Mouse (Mus musculus): ENCODE data around the gene Map4k3. TPM values are rescaled to one million over a fixed set of nuclear protein-coding genes. Genes with fewer than 3 reads are reported as not detected.

Gene Map4k3
- total RNA-seq, 2 experiments from 2014 or later = 4.0 to 8.6 TPM

DNA sequence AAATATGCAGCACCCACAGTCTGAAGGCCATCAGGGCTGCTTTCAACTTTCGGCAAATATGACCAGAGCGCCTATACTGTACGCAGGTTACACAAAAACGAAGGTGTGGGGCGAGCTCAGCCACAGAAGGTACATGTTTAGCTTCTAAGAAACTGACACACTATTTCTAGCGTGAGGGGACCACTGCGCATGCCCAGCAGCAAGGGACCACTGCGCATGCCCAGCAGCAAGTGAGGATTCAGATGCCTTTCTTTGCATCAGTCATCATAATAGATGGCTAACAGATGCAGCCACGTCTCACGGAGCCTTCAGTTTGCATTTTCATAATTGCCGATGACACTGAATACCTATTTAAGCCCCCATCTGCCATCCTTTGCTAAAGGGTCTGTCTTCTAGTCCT is 39.6 kb downstream of the Map4k3 start:
- no peak for ATAC-seq (replicated peaks; ENCODE audit: poor library complexity, severe bottlenecking)

DNA sequence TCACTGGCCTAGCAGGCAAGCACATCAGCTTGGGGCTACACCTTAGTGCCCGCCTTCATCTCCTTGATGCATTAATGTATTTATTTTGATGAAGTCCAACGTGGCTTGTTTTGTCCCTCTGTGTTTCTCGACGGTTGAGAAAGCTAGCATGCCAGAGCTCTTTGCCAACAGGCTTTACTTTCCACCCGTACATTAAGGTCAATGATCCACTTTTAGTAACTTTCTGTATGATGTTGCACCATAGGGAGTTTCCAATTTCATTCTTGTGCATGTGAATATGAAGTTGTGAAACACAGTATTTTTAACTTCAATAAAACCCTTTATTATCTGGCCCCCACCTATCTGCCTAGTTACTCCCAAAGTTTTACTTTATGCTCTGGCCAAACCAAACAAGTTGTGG is 42.2 kb downstream of the Map4k3 start:
- peak; percentile 51; the same call in 1 of the 2 replicates for ATAC-seq (replicated peaks; ENCODE audit: poor library complexity, severe bottlenecking)

DNA sequence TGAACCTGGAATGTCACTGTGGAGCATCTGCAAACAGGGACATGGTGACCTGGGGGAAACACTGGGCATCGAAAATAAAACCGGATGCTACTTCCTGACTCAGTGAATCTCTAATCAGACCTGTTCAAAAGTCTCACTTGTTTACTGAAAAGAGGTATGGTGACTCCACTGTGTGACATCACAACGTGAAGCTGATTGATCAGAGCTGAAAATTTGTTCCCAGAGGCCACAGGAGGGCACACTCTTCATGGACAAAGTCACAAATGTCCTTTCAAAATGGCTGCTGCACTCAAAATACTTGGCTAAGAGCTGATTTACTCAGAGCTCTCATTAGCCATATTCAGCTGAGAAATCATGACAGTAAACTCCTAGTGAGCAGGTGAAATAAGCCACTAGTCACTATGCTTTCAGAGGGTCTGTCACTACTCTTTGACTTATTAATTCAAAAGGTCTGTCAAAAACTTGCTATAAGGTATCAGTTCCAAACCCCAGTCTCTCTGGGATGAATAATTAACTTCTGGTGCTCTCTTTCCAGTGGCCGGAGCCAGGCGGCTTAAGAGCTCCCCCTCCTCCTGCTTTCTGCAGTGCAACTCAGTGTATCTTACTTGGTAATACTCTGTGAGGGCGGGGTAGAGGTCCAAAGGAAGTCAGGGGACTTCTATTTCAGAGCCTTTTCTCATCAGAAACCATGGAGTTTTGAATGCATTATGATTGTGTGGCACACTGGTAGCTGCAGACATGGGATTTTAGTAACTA is 44.3 kb downstream of the Map4k3 start:
- 0 out of 2 replicates have a peak, but pooled peaks have one; percentile 39 for ATAC-seq (replicated peaks; ENCODE audit: poor library complexity, severe bottlenecking)

DNA sequence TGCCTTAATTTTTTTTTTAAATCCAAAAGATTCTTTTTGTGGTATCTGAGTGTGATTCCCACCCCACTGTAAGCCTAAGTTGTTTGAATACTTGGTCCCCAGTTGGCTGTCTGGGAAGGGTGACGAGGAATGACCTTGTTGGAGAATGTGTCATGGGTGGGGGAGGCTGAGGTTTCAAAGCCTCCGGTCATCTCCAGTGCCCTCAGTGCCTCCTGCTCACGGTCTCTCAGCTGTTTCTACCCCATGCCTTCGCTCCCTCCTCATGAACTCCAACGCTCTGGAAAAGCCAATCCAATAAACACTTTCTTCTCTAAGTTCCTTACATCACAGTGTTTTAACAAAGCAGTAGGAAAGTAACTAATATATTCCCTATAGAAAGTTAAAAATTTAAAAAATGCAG is 45.2 kb downstream of the Map4k3 start:
- ATAC-seq (replicated peaks; ENCODE audit: poor library complexity, severe bottlenecking) = no peak

DNA sequence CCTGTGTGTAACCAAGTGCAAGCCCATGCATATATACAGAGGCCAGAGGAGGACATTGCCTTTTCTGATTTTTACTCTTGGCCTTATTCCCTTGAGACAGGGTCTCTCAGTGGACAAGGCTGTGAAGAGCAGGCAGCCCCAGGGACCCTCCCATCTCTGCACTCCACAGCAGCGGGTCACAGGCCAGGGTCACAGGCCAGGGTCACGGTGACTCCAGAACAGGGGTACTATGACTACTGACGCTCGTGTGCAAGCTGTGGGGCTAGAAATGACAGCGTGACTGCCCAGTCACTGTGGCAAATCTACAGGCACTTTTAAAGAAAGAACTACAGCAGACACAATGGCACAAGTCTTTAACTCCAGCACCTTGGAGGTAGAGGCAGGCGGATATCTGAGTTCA is 50.1 kb downstream of the Map4k3 start:
- no peak for ATAC-seq (replicated peaks; ENCODE audit: poor library complexity, severe bottlenecking)

DNA sequence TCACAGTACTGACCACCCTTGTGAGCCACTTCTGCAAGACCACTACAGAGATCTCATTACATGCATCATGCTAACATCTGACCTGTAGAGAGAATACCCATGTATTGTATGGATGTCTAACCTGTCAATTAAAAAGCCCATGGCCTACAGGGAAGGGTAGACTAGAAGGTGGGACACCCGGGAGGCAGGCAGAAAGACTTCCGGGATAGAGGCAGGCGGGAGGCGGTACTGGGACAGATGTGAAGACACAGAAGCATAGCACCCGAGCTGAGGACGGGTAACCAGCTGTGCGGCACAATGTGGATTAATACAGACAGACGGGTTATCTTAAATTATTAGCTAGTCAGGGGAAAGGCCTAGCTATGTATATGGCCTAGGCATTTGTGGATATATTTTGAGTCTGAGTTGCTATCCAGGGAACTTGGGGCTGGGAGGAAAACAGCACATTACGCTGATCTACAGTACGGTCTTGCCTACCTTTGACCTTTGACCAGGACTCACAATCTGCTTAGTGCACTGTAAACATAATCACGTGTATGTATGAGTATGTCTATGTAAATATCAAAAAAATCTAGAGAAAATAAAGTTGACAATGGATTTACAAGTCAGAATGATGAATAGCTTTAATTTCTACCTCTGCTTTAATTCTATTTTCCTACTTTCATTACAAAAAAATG is 51.3 kb downstream of the Map4k3 start:
- no peak for ATAC-seq (replicated peaks; ENCODE audit: poor library complexity, severe bottlenecking)

DNA sequence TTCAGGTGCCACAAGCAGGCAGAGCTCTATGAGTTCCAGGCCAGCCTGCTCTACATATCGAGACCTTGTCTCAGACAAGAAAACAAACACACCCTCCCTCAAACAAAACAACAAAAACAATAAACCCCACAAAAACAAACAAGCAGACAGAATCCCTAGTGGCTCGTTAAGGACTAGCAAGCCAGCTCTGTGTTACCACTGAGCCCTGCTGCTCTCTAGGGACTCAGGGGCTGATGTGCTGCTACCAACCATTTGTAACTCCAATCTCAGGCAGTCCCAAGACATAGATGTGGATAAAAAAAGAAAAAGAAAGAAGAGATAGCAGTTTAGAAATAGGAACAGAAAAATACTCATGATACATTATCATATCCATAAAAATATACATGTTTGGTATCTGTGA is 52.1 kb downstream of the Map4k3 start:
- ATAC-seq (replicated peaks; ENCODE audit: poor library complexity, severe bottlenecking) = no peak

DNA sequence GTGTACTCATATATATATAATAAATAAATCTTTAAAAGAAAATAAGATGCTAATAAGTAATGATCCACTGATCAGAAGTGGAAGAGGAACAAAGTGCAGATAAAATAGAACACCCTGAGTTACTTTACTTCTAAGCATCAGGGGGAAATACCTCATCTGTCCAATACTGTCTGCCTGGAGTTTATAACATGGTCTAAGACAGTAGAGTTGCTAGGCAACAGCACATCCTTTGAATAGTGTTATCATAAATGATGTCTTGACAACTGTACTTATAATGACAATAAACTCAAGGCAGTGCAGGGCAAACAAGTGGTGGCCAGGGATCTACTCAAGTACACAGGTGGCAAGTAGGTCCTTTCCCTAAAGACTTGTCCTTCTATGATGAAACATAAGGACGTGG is 57.9 kb downstream of the Map4k3 start:
- no peak for ATAC-seq (replicated peaks; ENCODE audit: poor library complexity, severe bottlenecking)

DNA sequence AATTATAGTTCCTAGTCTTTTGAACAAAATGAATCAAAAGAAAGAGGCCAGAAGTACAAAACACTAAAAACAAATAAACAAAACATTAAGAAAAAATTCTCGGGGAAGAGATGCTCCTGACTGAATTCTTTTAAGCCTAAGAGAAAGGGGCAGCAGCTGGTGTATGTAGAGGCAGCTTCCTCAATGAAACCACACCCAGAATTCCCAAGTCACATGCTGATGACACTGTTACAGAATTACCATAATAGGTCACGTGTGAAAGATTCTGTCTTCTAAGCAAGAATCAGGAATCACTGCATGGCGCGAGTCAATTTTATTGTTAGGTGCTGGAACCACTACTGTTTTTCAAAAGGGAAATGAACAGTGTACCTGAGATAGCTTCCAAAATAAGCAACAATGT is 64.7 kb downstream of the Map4k3 start:
- ATAC-seq (replicated peaks; ENCODE audit: poor library complexity, severe bottlenecking) = no peak

DNA sequence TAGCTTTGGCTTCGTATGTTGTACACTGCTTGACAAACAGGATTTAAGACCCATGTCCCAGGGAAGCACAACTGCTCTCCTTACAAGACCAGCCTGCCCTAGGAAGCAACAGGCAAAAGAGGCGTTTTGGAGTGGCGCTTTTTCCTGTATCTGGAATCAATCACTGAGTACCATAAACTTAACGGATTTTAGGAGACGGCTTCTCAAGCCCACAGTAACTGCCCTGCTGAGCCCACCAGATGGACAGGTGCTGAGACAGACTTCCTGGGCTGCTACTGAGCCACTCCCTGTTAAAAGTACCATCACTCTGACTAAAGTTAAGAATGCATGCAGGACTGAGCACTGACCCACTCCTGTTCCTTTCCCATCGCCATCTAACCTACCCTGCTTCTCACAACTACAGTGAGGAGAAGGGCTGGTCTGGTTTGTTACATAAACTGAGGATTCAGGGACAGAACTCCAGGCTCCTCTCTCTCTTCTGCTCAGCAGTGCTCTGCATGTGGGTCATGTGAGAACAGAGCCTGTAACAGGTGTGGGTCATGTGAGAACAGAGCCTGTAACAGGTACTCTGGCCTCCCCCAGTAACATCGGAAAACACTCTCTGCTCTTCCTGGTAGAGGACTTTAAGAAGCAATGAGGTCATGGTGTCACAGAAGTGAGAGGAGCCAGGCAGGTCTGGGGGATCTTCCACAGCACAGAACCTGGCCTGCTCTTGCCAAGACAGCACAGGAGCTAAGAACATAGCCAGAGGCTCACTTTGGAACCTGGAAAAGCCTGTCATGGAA is 65.3 kb downstream of the Map4k3 start:
- no peak for ATAC-seq (replicated peaks; ENCODE audit: poor library complexity, severe bottlenecking)

DNA sequence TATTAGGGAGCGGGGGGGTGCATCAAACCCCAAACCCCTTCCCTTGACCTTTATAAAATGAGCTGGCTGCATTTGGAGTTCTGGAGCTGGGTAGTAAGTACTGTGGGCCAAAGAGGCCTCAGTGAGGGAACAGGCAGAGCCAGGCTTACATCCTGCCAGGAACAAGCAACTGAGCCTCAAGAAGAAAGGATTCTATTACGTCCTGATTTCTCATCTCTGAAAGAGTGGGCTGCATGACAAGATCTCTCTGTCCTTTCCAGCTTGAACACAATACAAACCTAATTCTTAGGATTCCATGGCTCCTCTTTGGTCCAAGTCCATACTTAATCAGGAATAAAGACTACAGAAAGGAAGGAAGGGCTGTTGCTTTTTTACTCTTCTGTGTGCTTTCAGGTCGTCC is 66.4 kb downstream of the Map4k3 start:
- no peak for ATAC-seq (replicated peaks; ENCODE audit: poor library complexity, severe bottlenecking)

DNA sequence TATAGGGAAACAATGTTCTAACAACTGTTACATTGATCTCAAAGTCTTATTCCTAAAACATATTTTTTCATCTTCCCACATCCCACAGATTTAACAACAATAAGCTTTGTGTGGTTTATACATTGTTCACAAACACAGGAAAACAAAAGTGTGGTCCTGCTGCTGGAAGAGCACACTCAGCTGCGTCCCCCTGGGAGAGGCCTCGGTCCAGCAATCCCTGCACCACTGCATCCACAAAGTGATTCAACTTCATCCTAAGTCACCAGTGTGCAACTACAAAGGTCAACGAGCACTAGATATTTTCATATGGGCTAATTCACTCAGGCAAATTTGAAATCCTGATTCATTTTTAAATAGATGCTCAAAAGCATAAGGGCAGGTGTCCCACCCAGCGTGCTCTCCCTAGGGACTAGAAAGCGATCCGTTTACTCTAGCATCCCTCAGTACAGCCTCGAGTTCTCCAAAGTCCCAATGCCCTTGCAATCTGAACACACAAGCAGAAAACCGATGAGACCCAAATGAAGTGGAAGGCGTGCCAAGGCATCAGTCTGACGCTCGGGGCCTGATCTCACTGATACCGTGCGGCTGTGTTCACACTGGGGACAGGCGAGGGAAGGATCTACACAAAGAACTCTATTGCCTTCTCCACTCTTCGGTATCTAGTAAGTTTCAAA is 67.4 kb downstream of the Map4k3 start:
- ATAC-seq (replicated peaks; ENCODE audit: poor library complexity, severe bottlenecking) = no peak

DNA sequence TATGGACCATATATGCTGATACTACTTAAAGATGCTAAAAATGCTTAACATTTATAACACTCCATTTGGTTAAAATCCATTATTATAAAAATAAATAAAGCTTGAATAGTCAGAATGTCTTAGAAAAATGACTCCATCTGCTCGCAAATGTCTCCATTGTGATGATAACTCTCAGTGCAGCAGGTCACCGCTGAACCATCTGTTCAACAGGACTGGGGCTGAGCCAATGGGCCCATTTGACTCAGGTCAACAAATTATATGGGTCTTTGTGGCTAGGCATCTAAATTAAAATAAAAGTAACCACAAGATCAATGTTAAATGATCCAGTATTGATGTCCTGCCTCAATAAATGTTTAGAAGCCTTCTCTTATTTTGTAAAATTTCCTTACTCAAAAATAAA is 68.1 kb downstream of the Map4k3 start:
- ATAC-seq (replicated peaks; ENCODE audit: poor library complexity, severe bottlenecking) = no peak

DNA sequence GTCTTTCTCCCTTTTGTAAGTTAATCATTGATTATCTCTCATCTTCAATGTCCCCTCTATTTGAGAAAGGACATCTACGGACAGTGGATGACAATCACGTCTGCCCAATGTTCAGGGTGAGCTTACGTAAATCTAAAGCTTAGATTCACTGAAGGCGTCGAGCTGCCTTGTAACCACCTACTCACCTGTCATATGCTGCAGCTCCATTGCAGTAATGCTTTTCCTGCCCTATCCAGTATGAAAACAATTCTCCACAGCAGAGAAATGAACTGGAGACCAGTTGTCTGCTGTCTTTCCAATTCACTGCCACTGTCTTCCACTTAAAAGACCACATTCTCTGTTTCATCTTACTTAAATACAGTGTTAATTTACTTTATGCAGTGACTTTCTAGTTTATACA is 68.5 kb downstream of the Map4k3 start:
- ATAC-seq (replicated peaks; ENCODE audit: poor library complexity, severe bottlenecking) = no peak

DNA sequence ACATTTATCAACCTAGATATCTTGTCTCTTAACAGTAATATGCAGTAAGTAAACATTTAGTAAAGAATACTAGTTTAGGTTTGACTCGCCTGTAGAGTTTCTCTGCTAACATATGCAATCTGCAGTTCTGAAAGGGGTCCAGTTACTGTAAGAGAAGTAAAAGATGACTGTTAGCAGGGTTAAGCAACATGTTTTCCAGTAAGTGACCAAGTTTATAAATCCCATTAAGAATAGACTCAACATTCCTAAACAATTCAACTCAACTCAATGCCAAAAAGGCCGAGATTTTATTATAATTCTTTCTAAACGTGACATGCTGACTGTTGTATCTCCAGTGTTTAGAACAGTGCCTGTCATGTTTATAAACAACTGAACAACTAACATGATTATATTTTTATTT is 74.0 kb downstream of the Map4k3 start:
- ATAC-seq (replicated peaks; ENCODE audit: poor library complexity, severe bottlenecking) = no peak

DNA sequence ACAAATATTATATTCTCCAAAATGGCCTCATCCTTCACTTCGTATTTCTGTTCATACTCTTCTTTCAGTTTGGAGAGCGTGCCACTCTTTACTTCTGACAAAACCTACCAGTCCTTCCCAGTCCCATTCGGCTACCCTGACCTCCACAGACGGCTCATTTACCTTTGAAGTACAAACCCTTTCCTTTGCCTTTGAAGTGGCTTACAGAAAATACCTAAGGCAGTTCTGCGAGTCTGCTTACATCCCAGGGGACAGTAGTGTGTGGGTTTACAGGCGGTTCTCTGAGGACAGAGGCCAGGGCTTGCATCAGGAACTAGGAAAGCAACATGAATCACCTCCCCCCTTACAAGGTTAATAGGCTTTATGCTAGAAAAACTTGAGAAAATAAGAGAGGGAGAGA is 75.5 kb downstream of the Map4k3 start:
- no peak for ATAC-seq (replicated peaks; ENCODE audit: poor library complexity, severe bottlenecking)

DNA sequence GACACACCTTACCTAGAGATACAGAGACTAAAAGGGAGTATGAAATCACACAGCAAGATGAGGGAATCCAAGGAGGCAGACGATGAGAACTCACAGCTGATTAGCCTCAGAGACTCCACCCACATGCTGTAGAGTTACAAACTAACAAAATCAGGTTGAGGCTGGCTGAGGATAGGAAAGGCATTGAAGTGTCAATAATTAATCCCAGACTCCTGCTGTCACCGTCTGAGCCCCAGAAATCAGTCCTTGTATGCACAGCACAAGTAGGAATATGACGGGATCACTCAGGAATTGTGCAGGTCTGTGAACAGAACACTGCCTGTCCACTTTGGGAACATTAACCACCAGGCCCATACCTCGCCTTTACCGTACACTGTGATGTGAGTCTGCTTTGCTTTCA is 81.4 kb downstream of the Map4k3 start:
- ATAC-seq (replicated peaks; ENCODE audit: poor library complexity, severe bottlenecking) = no peak

DNA sequence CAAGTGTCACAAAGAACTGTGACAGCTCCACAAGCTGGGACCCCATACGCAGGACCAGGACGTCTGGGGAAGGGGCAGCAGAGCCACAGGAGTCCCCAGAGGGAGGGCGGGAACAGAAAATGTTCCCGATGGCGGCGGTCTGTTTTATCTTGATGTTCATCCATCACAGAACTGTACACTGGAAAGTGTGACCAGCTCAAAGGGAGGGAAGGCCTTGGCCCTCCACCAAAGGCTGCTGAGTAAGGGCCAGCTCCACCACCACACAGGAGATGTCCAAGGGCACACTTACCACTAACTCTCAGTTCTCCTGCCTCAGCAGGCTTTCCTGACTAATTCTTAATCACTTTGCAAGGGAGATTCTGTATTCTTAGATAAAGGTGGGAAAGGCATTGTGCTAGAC is 82.2 kb downstream of the Map4k3 start:
- ATAC-seq (replicated peaks; ENCODE audit: poor library complexity, severe bottlenecking) = no peak

DNA sequence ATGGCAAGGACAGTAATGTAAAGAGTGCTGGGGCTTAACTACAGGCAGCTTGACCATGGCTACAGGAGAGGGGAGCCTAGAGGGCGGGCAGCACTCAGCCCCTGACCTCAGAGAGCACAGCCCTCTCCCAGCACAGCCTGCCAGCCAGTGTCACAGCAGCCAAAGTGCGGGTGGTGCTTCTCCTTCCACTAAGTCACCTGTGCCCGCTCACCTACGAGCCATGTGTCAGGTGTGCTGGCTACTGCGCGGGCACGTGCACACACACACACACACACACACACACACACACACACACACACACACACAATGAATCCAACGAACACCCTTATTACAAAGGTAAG is 82.6 kb downstream of the Map4k3 start:
- no peak for ATAC-seq (replicated peaks; ENCODE audit: poor library complexity, severe bottlenecking)

DNA sequence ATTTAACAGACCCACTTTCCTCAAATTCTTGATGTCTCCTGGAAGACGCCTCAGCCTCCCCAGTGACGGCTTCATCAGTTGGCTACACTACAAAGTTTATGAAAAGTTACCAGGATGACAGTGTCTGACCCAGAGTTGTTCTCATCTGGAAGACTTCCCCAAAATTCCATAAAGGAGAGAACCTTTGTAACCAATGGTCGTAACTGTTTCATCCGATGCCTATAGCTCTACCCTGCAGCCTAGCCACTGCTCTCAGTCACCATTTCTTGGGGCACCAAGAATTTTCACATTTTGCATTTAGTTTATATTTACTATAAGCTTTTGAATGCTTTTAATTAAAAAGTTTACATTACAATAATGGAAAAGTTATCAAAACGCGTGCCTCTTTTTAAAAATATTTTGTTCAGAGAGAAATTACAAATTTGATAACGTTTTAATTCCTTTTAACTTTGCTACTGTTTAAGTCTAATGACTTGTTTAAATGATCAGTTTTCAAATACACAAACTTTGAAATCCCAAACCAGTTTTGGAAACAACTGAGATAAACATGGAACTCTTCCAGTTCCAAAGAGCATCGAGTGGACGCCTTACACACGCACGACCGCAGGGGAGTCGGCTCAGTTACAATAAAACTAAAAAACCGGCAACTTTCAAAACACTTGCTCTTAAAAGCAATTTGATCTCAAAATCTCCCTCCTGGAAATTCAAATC is 83.1 kb downstream of the Map4k3 start:
- ATAC-seq (replicated peaks; ENCODE audit: poor library complexity, severe bottlenecking) = no peak

Measured in granulocyte monocyte progenitor cell, adult 5-6 weeks (primary cell).